Mouse (Mus musculus): ENCODE results near the gene Rab3b.

DNA sequence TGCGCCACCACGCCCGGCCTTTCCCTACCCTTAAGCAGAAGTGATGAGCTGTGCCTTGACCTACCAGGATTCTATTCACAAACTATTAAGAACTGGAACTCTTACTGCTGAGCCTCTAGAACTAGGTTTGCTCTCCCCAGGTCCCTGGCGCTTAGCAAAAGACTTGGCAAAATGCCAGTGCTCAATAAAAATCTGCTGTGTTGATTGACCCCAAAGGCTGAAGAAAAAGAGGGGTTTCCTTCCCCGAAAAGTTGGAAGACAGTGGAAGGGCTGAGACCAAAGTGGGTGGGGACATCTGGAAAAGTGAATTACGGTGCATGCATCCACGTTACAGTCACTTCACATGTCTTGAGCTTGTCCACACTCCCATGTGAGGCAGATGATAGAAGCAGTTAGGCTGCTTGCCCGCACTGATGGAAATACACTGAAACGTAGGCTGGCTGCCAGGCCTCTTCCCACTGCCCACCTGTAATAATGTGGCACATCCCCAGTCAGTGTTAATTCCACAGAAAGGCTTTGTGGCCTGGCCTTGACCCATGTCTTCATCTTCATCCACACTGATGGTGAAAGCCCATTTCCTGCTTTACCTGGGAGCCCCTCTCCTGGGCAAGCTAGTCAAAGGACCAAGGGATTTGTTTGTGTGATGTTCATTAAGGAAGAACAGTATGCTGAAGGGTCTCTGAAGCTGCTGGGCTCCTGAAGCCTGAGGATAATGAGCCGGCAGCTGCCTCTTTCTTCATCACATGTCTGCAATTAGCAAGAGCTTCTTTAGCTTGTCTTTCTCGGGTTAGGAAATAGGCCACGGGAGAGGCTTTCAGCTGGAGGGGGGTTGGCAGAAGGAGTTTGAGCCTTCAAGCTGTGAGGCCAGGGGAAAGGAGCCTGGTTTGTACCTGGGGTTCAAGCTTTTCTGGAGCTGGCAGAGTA lies 59.2 kb downstream of the Rab3b start:
- no peak for TF ChIP-seq CTCF (IDR thresholded peaks at IDR 0.05; ENCODE audit: extremely low read depth, insufficient read depth, low read length)
- no peak for TF ChIP-seq POLR2A (IDR thresholded peaks at IDR 0.05; ENCODE audit: extremely low read depth, insufficient read depth, low read length)

Data from cortical plate, adult 2 months (tissue).